Mouse (Mus musculus) forebrain, embryonic 10.5 days (tissue): Measurements from ENCODE around the gene Zbtb34. TPM values are rescaled to one million over a fixed set of nuclear protein-coding genes. Genes with fewer than 3 reads are reported as not detected.
A peak's percentile ranks its signal among the peaks of the same experiment; 100 is the strongest.

Experiments used
- DNase-seq: peaks from one replicate; pipeline ENCODE4 v3.0.0-alpha.2; 2017; ENCODE audit warnings: low spot score; ENCODE audit errors: extremely low spot score
- H3K27ac ChIP-seq: fragments of 300-500 bp; sonication (generic); 2 replicates; pipeline ENCODE4 v1.5.1; 2016; ENCODE audit warnings: mild to moderate bottlenecking
- H3K27me3 ChIP-seq: fragments of 300-500 bp; sonication (generic); 2 replicates; pipeline ENCODE4 v1.6.1; 2016; ENCODE audit warnings: mild to moderate bottlenecking; ENCODE audit not compliant: poor library complexity, severe bottlenecking
- H3K36me3 ChIP-seq: fragments of 300-500 bp; sonication (generic); replicated peaks from 2 replicates; pipeline ENCODE4 v1.6.1; 2016; ENCODE audit warnings: mild to moderate bottlenecking, moderate library complexity
- H3K4me1 ChIP-seq: fragments of 300-500 bp; sonication (generic); 2 replicates; pipeline ENCODE4 v1.6.1; 2016
- H3K4me3 ChIP-seq: fragments of 300-500 bp; sonication (generic); 2 replicates; pipeline ENCODE4 v1.5.1; 2016; ENCODE audit warnings: mild to moderate bottlenecking, moderate library complexity
- H3K9me3 ChIP-seq: fragments of 300-500 bp; sonication (generic); 2 replicates; pipeline ENCODE4 v1.6.1; 2016; ENCODE audit warnings: mild to moderate bottlenecking, moderate library complexity
- WGBS: fragments of 180-500 bp; shearing (Covaris S2); methylation state at CpG from one replicate; pipeline ENCODE4 v1.1.7; 2016; 5-methylcytosine and 5-hydroxymethylcytosine counted together
- polyA plus RNA-seq: library from polyadenylated mRNA; unstranded; fragments of >200 nt; fragmentation: Nextera tagmentation; extraction: Ambion mirVana; gene quantifications from 2 replicates; pipeline ENCODE4 v1.2.1, GENCODE M21; 2016

Gene Zbtb34
- polyA plus RNA-seq, 1 experiment from 2014 or later: 6.6 TPM

- Histone ChIP-seq H3K36me3 (no peaks in the 10 kb centered on the region; the same call in 1 of the 2 replicates), H3K27me3 (no peaks in the 10 kb centered on the region), H3K4me3 (peak within 1 kb of the TSS; percentile 75), H3K9me3 (no peaks in the 10 kb centered on the region), H3K4me1 (peaks cover 16% of the 10 kb centered on the region), H3K27ac (peak within 1 kb of the TSS; percentile 95)
- DNase-seq: peak; percentile 97
- WGBS: under 1% methylated on average over 62 of the region's 74 CpGs
Observed at GRCm38 (mm10) chr2:33370777-33371647, 60.1 kb downstream of the Zbtb34 start, which contains the start of gene Ralgps1. TSS of gene Ralgps1 (minus strand) at chr2:33371486.

DNA sequence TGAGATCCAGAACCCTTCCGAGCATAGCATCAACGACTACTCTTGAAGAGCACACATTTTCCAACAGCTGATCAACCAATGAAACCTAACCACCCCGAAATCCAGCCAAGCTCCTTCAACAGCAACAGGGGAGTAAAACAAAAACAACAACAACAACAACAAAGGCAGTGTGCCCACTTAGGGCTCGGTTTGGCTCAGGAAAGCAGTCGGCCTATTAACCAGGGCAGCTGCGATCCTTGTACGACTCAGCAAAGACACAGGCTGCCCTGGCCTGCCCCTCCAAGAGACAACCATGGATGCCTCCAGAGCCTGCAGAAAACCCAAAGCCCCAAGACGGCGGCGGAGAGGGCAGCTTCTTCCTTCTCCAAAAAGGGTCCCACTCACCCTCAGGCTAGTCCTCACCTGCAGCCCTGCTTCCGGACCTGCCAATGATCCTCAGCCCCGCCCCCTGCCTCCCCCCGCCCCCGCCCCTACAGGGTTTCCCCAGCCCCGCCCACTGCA is 60.8 kb downstream of the Zbtb34 start:
- Histone ChIP-seq H3K27me3 (no peaks in the 10 kb centered on the region), H3K27ac (peak overlapping the region; percentile 95), H3K9me3 (no peaks in the 10 kb centered on the region), H3K4me3 (peak overlapping the region; percentile 75), H3K4me1 (peaks cover 22% of the 10 kb centered on the region), H3K36me3 (no peaks in the 10 kb centered on the region; the same call in 1 of the 2 replicates)
- DNase-seq: no peak
- WGBS: 13% methylated on average over 15 of the region's 15 CpGs

GRCm38 (mm10) chr2:33369453-33369852 is 61.7 kb downstream of the Zbtb34 start:
- WGBS: 77% methylated on average over 3 of the region's 3 CpGs
- H3K9me3 ChIP-seq: no peaks in the 10 kb centered on the region
- H3K27me3 ChIP-seq: no peaks in the 10 kb centered on the region
- DNase-seq: no peak
- no peaks in the 10 kb centered on the region; the same call in 1 of the 2 replicates for H3K36me3 ChIP-seq
- peaks cover 23% of the 10 kb centered on the region for H3K4me1 ChIP-seq
- H3K27ac ChIP-seq: no peak overlapping the region
- no peak overlapping the region for H3K4me3 ChIP-seq

- Histone ChIP-seq H3K4me3 (no peak overlapping the region), H3K36me3 (no peaks in the 10 kb centered on the region; the same call in 1 of the 2 replicates), H3K4me1 (peaks cover 23% of the 10 kb centered on the region), H3K27me3 (no peaks in the 10 kb centered on the region), H3K27ac (no peak overlapping the region), H3K9me3 (no peaks in the 10 kb centered on the region)
- DNase-seq: no peak
- 90% methylated on average over 1 of the region's 1 CpGs for WGBS
Observed at GRCm38 (mm10) chr2:33368486-33368885, 62.6 kb downstream of the Zbtb34 start.

- 91% methylated on average over 9 of the region's 9 CpGs for WGBS
- Histone ChIP-seq H3K4me1 (peaks cover 17% of the 10 kb centered on the region), H3K4me3 (no peak overlapping the region), H3K9me3 (no peaks in the 10 kb centered on the region), H3K27me3 (no peaks in the 10 kb centered on the region), H3K36me3 (no peaks in the 10 kb centered on the region; the same call in 1 of the 2 replicates), H3K27ac (no peak overlapping the region)
- no peak for DNase-seq
Observed at GRCm38 (mm10) chr2:33365703-33366471, 65.2 kb downstream of the Zbtb34 start.

GRCm38 (mm10) chr2:33364656-33365055 is 66.5 kb downstream of the Zbtb34 start:
- DNase-seq: no peak
- H3K9me3 ChIP-seq: no peaks in the 10 kb centered on the region
- WGBS: 91% methylated on average over 4 of the region's 4 CpGs

GRCm38 (mm10) chr2:33363890-33364289 is 67.2 kb downstream of the Zbtb34 start:
- 85% methylated on average over 4 of the region's 4 CpGs for WGBS
- H3K27me3 ChIP-seq: no peaks in the 10 kb centered on the region
- no peak for DNase-seq
- no peaks in the 10 kb centered on the region for H3K9me3 ChIP-seq
- 0 out of 2 replicates have a peak, but pooled peaks cover 7% of the 10 kb centered on the region for H3K4me1 ChIP-seq
- no peak overlapping the region for H3K27ac ChIP-seq
- H3K4me3 ChIP-seq: no peak overlapping the region
- no peaks in the 10 kb centered on the region; the same call in 1 of the 2 replicates for H3K36me3 ChIP-seq

More at GRCm38 (mm10) chr2:33364656-33365055, 66.5 kb downstream of the Zbtb34 start:
- Histone ChIP-seq H3K27me3 (no peaks in the 10 kb centered on the region), H3K27ac (no peak overlapping the region), H3K36me3 (no peaks in the 10 kb centered on the region; the same call in 1 of the 2 replicates), H3K4me1 (0 out of 2 replicates have a peak, but pooled peaks cover 7% of the 10 kb centered on the region), H3K4me3 (no peak overlapping the region)

- 0 out of 2 replicates have a peak, but pooled peaks cover 7% of the 10 kb centered on the region for H3K4me1 ChIP-seq
- no peak for DNase-seq
- no peaks in the 10 kb centered on the region for H3K27me3 ChIP-seq
- 88% methylated on average over 9 of the region's 9 CpGs for WGBS
- H3K9me3 ChIP-seq: no peaks in the 10 kb centered on the region; the same call in 1 of the 2 replicates
- H3K36me3 ChIP-seq: 0 out of 2 replicates have a peak, but pooled peaks cover 3% of the 10 kb centered on the region
- H3K4me3 ChIP-seq: no peak overlapping the region
- H3K27ac ChIP-seq: no peak overlapping the region
Observed at GRCm38 (mm10) chr2:33361139-33361716, 69.9 kb downstream of the Zbtb34 start.

- DNase-seq: no peak
- 75% methylated on average over 3 of the region's 3 CpGs for WGBS
Observed at GRCm38 (mm10) chr2:33360564-33360963, 70.6 kb downstream of the Zbtb34 start.

GRCm38 (mm10) chr2:33359184-33359583 is 71.9 kb downstream of the Zbtb34 start:
- DNase-seq: no peak
- Histone ChIP-seq H3K27ac (no peak overlapping the region), H3K4me1 (no peaks in the 10 kb centered on the region), H3K4me3 (no peak overlapping the region), H3K27me3 (no peaks in the 10 kb centered on the region), H3K9me3 (no peaks in the 10 kb centered on the region; the same call in 1 of the 2 replicates), H3K36me3 (0 out of 2 replicates have a peak, but pooled peaks cover 3% of the 10 kb centered on the region)
- 87% methylated on average over 8 of the region's 8 CpGs for WGBS

More at GRCm38 (mm10) chr2:33360564-33360963, 70.6 kb downstream of the Zbtb34 start:
- no peaks in the 10 kb centered on the region; the same call in 1 of the 2 replicates for H3K9me3 ChIP-seq
- H3K4me1 ChIP-seq: 0 out of 2 replicates have a peak, but pooled peaks cover 3% of the 10 kb centered on the region
- no peak overlapping the region for H3K27ac ChIP-seq
- H3K4me3 ChIP-seq: no peak overlapping the region
- 0 out of 2 replicates have a peak, but pooled peaks cover 3% of the 10 kb centered on the region for H3K36me3 ChIP-seq
- H3K27me3 ChIP-seq: no peaks in the 10 kb centered on the region

DNA sequence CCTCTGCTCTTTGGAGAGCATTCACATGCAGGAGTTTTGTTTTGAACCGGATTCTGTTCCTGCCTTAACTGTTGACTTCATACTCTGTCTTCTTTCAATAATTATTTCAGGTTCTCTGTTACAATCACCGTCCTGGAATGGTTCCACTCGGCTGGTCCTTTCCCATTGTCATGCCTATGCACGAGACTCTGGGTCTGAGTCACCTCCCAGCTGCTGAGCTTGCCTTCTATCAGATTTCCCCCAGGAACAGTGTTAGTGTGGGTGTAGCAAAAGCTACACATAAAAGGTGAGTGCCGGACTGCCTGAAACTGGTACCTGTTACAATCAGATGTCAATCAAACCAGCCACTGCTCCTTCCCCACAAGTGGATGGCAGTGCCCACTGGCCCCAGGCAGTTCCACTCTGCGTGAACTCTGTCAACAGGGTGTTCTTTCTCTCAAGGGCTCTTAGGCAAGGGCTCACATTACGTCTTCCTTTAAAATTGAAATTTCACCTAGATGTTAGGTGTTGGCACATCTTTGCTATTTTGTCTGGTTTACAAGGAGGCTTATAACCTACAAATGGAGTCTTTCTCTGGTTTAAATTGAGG is 73.8 kb downstream of the Zbtb34 start:
- H3K27ac ChIP-seq: no peak overlapping the region
- no peaks in the 10 kb centered on the region for H3K27me3 ChIP-seq
- no peak overlapping the region for H3K4me3 ChIP-seq
- 0 out of 2 replicates have a peak, but pooled peaks cover 3% of the 10 kb centered on the region for H3K36me3 ChIP-seq
- WGBS: 89% methylated on average over 7 of the region's 7 CpGs
- peaks cover 11% of the 10 kb centered on the region for H3K4me1 ChIP-seq
- no peaks in the 10 kb centered on the region; the same call in 1 of the 2 replicates for H3K9me3 ChIP-seq
- no peak for DNase-seq
